Mouse (Mus musculus): ENCODE data around the gene Heg1.

The Heg1 gene

DNA sequence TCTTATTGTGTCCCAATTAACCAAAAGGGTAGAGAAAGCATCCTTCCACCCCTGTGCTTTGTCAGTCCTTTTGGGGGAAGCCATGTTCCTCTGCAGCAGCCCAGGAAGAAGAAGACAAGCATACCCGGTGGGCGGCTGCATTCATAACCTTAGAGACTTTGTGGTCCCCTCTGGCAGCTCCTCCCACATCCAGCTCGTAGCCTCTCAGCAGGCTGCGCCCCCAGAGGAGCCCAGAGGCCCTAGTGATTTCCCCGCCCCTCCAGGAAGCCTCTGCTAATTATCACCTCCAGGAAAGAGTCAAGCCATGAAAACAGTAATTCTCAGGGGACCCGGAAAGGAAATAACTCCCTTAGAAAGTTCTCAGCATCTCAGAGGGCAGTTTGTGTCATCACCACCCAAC, 21.1 kb downstream of the Heg1 start:
- in situ Hi-C loops (cut with MboI, MseI), result no loop called here

DNA sequence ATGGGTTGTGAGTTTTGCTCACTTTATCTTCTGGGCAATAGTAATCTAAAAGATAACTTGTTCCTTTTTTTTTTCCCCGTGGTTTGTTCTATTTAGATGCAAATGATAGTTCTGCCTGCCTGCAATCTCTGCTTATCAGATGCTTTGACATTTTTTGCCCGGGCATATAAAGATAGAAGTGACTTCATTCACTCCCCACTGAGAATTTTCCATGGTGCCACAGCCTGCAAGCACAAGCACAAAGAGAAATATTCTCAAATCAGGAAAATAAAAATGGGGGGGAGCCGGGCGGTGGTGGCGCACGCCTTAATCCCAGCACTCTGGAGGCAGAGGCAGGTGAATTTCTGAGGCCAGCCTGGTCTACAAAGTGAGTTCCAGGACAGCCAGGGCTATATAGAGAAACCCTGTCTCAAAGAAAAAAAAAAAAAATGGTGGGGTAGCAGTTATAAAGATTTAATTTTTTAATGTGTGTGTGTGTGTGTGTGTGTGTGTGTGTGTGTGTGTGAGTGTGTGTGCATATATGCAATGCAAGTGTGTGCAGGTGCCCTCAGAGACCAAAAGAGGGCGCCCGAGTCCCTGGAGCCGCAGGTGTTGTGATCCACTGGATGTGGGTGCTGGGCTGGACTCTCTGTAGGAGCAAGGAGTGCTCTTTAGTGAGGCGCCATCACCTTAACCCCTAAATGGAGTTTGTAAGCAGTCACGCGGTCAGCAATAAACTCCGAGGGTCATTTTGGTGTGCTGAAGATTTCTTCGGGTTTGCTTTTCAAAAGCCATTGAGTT, 22.1 kb downstream of the Heg1 start:
- in situ Hi-C loops (cut with MboI, MseI), result no loop called here

GRCm38 (mm10) chr16:33708031-33708430, 23.9 kb downstream of the Heg1 start:
- in situ Hi-C loops (cut with MboI, MseI), result no loop called here

DNA sequence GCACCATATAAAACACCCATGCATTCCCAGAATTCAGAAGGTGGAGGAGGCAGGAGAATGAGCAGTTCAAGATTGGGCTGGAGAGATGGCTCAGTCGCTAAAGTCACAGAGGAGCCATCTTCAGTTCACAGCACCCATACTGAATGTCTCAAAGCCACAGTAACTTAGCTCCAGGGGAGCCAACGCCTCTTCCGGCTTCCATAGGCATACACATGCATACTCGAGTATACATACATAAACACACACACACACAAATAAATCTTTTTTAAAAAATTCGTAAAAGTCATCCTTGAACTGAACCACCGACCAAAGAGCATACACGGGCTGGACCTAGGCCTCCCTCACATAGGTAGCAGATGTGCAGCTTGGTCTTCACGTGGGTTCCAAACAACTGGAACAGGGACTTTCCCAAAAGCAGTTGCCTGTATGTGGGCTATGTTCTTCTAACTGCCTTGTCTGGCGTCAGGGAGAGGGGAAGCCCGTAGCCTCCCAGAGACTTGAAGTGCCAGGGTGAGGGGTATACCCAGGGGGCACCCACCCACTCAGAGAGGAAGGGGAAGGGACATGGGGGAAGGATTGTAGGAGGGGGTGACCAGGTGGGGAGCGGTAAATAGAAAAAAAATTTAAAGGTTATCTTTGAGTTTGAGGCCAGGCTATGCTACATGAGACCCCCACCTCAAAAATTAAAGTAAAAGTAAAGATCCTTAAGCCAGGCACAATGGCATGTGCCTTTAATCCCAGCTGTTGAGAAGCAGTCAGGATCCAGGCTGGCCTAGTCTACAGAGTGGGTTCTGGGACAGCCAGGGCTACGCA, 24.6 kb downstream of the Heg1 start:
- in situ Hi-C loops (cut with MboI, MseI), result no loop called here

GRCm38 (mm10) chr16:33714271-33714670, 30.1 kb downstream of the Heg1 start:
- in situ Hi-C loops (cut with MboI, MseI), result loop anchor here (10.0 kb wide), 1 partner anchor 659 kb away; the partner anchor contains the start of genes Iqcg and Rpl35a

- in situ Hi-C loops (cut with MboI, MseI), result no loop called here
Observed at GRCm38 (mm10) chr16:33723241-33723640, 39.1 kb downstream of the Heg1 start.

DNA sequence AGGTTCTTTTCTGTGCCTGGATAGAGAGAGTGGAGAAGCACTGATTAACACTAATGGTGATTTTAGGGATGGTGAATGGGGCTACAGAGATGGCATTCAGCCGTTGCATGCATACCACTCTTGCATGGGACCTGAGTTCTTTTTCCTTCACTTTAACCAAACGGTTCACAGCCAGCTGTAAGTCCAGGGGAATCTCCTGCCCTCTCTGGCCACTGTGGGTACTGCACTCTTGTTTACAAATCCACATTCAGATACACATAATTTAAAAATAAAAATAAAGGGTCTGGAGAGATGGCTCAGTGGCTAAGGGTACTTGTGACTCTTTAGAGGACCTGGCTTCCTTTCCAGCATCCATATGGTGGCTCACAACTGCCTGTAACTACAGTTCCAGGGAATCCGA, 39.8 kb downstream of the Heg1 start:
- in situ Hi-C loops (cut with MboI, MseI), result no loop called here

GRCm38 (mm10) chr16:33726261-33726660, 42.1 kb downstream of the Heg1 start:
- in situ Hi-C loops (cut with MboI, MseI), result no loop called here

DNA sequence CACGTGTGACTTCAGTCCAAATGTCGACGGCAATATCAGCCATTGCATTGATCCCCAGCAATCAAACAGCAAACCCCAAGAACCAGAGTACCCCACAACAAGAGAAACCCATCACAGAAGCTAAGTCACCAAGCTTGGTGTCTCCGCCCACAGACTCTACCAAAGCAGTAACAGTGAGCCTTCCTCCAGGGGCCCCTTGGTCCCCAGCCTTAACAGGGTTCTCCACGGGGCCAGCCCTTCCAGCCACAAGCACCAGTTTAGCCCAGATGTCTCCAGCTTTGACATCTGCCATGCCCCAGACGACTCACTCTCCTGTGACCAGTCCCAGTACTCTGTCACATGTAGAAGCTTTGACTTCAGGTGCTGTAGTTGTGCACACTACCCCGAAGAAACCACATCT, 42.7 kb downstream of the Heg1 start:
- in situ Hi-C loops (cut with MboI, MseI), result no loop called here

DNA sequence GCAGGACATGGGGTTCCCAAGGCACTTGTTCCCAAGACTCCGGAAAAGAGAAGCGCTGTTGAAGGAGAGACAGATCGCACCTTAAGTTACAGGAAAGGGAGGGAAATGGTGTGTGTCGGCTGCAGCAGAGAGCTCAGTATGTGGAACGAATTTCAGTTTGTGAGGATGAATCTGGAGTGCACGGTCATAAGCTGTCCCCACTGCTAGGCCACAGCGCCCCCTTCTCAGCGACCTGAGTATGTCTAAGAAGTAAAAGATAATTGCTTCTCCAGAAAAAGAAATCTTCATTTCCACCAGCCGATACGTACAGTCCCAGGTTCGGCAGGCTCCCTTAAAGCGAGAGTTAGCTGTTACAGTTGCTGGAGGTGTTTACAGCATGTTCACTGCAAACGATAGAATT, 44.3 kb downstream of the Heg1 start:
- in situ Hi-C loops (cut with MboI, MseI), result no loop called here

GRCm38 (mm10) chr16:33731291-33731690, 47.1 kb downstream of the Heg1 start:
- in situ Hi-C loops (cut with MboI, MseI), result no loop called here

DNA sequence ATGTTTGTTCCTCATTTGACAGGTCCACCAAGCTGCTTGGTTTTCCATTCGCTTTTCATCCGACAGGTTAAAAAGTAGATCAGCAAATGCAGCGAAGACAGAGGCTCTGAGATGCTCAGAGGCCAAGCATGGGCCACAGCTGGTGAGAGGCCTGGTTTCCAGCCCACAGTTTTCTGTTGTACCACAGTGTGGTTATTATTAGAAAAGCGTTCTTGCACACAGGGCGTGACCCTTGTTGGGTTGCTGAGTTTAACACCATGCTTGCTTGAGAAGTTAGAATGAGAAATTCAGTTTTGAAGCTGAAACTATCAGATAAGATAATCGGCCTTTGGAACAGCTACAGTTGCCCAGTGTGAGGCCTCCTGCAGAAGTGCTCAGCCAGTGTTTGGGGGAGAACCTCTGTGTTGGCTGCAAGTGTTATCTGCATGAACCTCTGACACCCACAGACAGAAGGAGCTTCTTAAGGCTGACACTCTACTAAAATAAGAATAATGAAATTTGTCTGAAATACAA, 48.1 kb downstream of the Heg1 start:
- in situ Hi-C loops (cut with MboI, MseI), result no loop called here

DNA sequence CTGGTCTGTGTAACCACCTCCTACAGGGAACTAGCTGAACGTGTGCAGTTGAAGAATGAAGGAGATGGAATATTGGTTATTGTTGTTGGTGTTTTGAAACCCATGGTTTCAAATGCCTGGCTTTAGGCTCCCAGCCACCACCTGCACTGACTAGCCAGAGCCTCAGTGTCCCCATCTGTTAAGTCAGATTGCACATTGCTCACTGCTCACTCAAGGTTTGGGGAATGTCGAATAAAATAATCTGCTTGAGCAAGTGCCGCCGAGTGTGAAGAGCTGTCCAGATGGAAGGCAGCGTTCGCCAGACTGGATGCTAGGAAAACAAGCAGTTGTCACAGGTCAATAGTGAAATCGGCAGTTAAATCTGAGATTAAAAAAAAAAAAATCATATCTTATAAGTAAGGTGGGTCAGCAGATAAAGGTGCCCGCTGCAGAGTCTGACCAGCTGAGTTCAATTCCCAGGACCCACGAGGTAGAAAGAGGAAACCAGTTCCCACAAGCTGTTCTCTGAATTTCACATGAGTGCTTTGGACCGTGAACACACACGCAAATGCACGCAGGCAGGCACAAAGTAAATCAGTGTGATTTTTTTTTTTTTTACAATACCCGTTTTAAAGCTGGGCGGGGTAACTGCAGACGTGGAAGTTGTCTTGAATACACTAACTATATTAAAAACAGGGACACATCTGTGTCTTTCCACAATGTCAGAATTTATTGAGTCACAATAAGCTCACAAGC, 48.8 kb downstream of the Heg1 start:
- in situ Hi-C loops (cut with MboI, MseI), result no loop called here

- in situ Hi-C loops (cut with MboI, MseI), result no loop called here
Observed at GRCm38 (mm10) chr16:33733864-33734263, 49.7 kb downstream of the Heg1 start.

GRCm38 (mm10) chr16:33734545-33734944, 50.4 kb downstream of the Heg1 start:
- in situ Hi-C loops (cut with MboI, MseI), result no loop called here

- in situ Hi-C loops (cut with MboI, MseI), result no loop called here
Observed at GRCm38 (mm10) chr16:33735238-33735637, 51.1 kb downstream of the Heg1 start.

- in situ Hi-C loops (cut with MboI, MseI), result no loop called here
Observed at GRCm38 (mm10) chr16:33735791-33736190, 51.6 kb downstream of the Heg1 start.

DNA sequence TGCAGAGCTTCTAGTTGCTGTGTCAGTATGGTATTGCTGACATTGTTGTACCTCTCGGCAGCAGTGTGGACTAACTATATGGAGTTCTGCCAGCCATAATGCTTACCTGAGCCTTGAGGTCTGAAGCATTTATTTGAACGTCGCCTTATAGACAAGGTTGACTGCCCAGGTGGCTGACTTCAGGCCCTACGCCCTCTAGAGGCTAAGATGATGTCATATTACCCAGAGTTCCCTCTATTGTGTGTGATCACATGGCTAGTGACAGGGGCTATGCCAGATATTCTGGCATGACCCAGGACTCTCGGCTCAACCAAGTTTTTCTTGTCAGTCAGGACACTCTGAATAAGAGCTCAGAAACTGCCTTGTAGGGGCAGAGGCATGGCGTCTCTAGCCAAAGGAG, 52.6 kb downstream of the Heg1 start:
- in situ Hi-C loops (cut with MboI, MseI), result no loop called here

DNA sequence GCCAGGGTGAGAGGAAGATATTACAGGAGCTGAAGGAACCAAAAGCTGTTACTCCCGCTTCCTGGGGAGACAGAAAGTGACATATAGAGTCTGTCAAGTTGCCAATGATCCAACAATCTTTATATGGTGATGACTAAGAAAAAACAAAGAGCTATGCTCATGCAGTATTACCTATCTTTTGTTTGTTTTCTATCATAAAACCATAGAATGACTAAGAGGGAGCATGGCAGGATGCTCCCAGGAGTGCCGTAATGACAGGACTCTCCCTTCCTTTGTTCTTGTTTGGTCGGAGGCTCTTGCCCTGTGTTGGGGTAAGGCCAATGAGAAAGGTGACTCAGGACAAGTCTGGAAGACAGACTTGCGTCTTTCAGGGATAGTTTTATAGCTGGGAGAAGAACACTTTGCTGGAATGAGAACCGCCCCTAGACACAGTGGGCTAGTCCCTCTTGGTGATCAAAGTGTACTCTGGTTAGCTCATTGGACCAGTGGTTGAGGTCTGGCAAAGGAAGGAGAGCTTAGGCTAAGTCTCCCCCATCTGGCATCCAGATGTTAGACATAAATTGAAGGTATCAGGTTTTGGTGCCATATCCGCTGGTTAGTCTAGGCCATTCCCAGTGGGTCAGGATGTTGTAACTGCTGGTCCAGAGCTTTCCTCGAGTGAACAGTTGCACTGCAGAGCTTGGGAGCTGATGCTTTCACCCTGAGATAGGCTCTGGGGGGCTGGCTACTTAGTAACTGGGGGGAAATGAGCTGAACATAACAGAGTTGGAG, 55.0 kb downstream of the Heg1 start:
- in situ Hi-C loops (cut with MboI, MseI), result no loop called here

DNA sequence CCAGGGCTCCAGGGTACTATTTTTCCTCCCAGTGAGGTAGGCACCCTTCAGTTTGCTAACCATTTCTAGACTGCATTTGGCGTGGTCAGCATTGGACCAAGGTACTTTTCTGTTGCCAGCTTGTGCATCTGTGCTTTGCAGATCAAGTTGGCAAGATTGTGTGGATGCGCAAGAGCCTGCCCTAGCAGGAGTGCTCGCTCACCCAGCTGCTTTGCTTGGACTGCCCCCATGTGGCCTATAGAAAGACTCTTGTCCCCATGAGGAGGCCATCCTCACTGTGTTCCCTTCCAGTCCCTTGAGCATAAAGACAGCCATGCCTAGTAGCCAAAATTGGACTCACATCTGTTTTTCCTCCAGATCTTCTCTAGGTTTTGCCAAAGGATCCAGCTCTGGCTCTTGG, 55.6 kb downstream of the Heg1 start:
- in situ Hi-C loops (cut with MboI, MseI), result loop anchor here (5.0 kb wide), 1 partner anchor 433 kb away; no protein-coding TSS in a partner anchor

GRCm38 (mm10) chr16:33740416-33740815, 56.2 kb downstream of the Heg1 start:
- in situ Hi-C loops (cut with MboI, MseI), result loop anchor here (5.0 kb wide), 1 partner anchor 433 kb away; no protein-coding TSS in a partner anchor

All from regulatory T cell (primary cell).